Mouse (Mus musculus) yolk sac, embryonic 10.5 days (tissue): ENCODE measurements around the gene Stk38.
A peak's percentile ranks its signal among the peaks of the same experiment; 100 is the strongest.

Experiments used
- DNase-seq: peaks from one replicate; pipeline ENCODE4 v3.0.0-alpha.2; 2017; ENCODE audit warnings: low spot score

Stk38 gene

GRCm38 (mm10) chr17:28951831-28952799 is 55.7 kb downstream of the Stk38 start, which contains the start of gene Kctd20:
Kctd20 (plus strand) TSS chr17:28951950.
- DNase-seq, result peak; percentile 94

GRCm38 (mm10) chr17:28950751-28951150 is 57.0 kb downstream of the Stk38 start:
- no peak for DNase-seq

GRCm38 (mm10) chr17:28948661-28949060 is 59.1 kb downstream of the Stk38 start:
- DNase-seq, result no peak

GRCm38 (mm10) chr17:28947011-28947939 is 60.5 kb downstream of the Stk38 start:
- DNase-seq, result no peak

GRCm38 (mm10) chr17:28944481-28944880 is 63.3 kb downstream of the Stk38 start:
- no peak for DNase-seq

- no peak for DNase-seq
These were observed 64.1 kb downstream of the Stk38 start, which contains the start of gene Pxt1 for GRCm38 (mm10) chr17:28943740-28944139. Pxt1 (minus strand) TSS chr17:28943840.

GRCm38 (mm10) chr17:28942101-28942500 is 65.7 kb downstream of the Stk38 start:
- no peak for DNase-seq

GRCm38 (mm10) chr17:28940776-28941555 is 66.8 kb downstream of the Stk38 start:
- no peak for DNase-seq

- no peak for DNase-seq
These were observed 71.0 kb downstream of the Stk38 start for GRCm38 (mm10) chr17:28936622-28937345.

- DNase-seq, result no peak
These were observed 71.7 kb downstream of the Stk38 start for GRCm38 (mm10) chr17:28936133-28936532.

GRCm38 (mm10) chr17:28934120-28934916 is 73.5 kb downstream of the Stk38 start:
- DNase-seq, result no peak

- DNase-seq, result no peak
These were observed 75.5 kb downstream of the Stk38 start for GRCm38 (mm10) chr17:28932274-28932673.

- DNase-seq, result no peak
These were observed 76.2 kb downstream of the Stk38 start for GRCm38 (mm10) chr17:28931436-28932211.

- peak; percentile 87 for DNase-seq
These were observed 77.3 kb downstream of the Stk38 start for GRCm38 (mm10) chr17:28930392-28931074.

- no peak for DNase-seq
These were observed 78.4 kb downstream of the Stk38 start for GRCm38 (mm10) chr17:28929369-28929768.

- no peak for DNase-seq
These were observed 79.8 kb downstream of the Stk38 start for GRCm38 (mm10) chr17:28928004-28928403.

GRCm38 (mm10) chr17:28926866-28927635 is 80.7 kb downstream of the Stk38 start:
- peak; percentile 30 for DNase-seq

- DNase-seq, result peak; percentile 59
These were observed 81.4 kb downstream of the Stk38 start for GRCm38 (mm10) chr17:28926380-28926779.
